Mouse (Mus musculus) liver, embryonic 15.5 days (tissue): ENCODE measurements around the gene Kctd6. TPM values are rescaled to one million over a fixed set of nuclear protein-coding genes. Genes with fewer than 3 reads are reported as not detected.

ENCODE experiments used
- ATAC-seq: fragments of 200-750 bp; cut with Nextera tagmentation; 2 replicates; pipeline ENCODE4 v1.8.0; 2017; ENCODE audit warnings: moderate number of reproducible peaks, mild to moderate bottlenecking, moderate library complexity; ENCODE audit not compliant: insufficient read depth
- H3K27ac ChIP-seq: fragments of 300-500 bp; sonication (generic); replicated peaks from 2 replicates; pipeline ENCODE4 v1.5.1; 2015; ENCODE audit warnings: mild to moderate bottlenecking, inconsistent platforms
- H3K27me3 ChIP-seq: fragments of 300-500 bp; sonication (generic); 2 replicates; pipeline ENCODE4 v1.6.1; 2015; ENCODE audit warnings: mild to moderate bottlenecking, inconsistent platforms
- H3K36me3 ChIP-seq: fragments of 300-500 bp; sonication (generic); replicated peaks from 2 replicates; pipeline ENCODE4 v1.6.1; 2015; ENCODE audit warnings: moderate library complexity, mild to moderate bottlenecking, inconsistent platforms
- H3K4me1 ChIP-seq: fragments of 300-500 bp; sonication (generic); replicated peaks from 2 replicates; pipeline ENCODE4 v1.6.1; 2015; ENCODE audit warnings: inconsistent platforms
- H3K4me2 ChIP-seq: fragments of 300-500 bp; sonication (generic); 2 replicates; pipeline ENCODE4 v1.6.1; 2015; ENCODE audit warnings: moderate library complexity, mild to moderate bottlenecking, inconsistent platforms
- H3K4me3 ChIP-seq: fragments of 300-500 bp; sonication (generic); replicated peaks from 2 replicates; pipeline ENCODE4 v1.5.1; 2015; ENCODE audit warnings: mild to moderate bottlenecking, inconsistent platforms
- H3K9ac ChIP-seq: fragments of 300-500 bp; sonication (generic); 2 replicates; pipeline ENCODE4 v1.6.1; 2015; ENCODE audit warnings: moderate library complexity, mild to moderate bottlenecking, inconsistent platforms
- H3K9me3 ChIP-seq: fragments of 300-500 bp; sonication (generic); replicated peaks from 2 replicates; pipeline ENCODE4 v1.6.1; 2016; ENCODE audit warnings: inconsistent platforms
- WGBS: fragments of 180-500 bp; shearing (Covaris S2); methylation state at CpG from one replicate; pipeline ENCODE4 v1.1.7; 2015; ENCODE audit warnings: mixed read lengths; ENCODE audit not compliant: insufficient replicate concordance; 5-methylcytosine and 5-hydroxymethylcytosine counted together
- polyA plus RNA-seq: library from polyadenylated mRNA; unstranded; fragments of >200 nt; fragmentation: Nextera tagmentation; extraction: Ambion mirVana; gene quantifications from 2 replicates; pipeline ENCODE4 v1.2.1, GENCODE M21; 2015

The Kctd6 gene
- polyA plus RNA-seq, 1 experiment from 2014 or later, result 6.0 TPM

DNA sequence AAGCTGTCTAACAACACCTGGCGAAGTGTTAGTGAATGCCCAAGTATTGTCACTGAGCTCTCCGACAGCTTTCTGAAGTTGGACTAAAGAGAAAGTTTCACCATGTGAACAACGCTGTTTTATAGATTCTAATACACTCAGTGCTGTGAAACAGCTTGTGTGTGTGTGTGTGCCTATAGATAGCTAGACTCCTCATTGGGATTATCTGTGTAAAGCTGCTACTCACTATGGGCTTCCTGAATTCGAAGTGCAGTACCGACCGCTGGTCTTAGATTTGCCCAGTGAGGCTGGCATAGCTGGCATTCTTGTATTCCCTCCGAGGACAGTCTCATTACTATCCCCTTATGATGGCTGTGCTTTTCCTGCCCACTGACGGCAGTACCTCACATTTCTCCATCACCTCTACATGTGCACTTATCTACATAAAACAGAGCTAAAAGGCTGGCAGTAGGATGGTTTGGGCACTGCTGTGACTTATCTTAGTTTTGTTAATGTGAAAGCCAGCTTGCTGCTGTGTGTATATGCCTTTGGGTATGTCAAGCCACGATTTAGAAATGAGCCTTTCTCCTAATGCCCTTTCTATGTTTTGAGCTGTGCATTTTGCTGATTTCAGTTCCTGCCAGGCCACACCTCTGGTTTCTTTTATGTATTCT lies 15.6 kb downstream of the Kctd6 start:
- H3K27me3 ChIP-seq, result no peaks in the 10 kb centered on the region
- ATAC-seq, result peak; percentile 61
- H3K4me3 ChIP-seq, result no peak overlapping the region
- no peaks in the 10 kb centered on the region for H3K9me3 ChIP-seq
- H3K4me2 ChIP-seq, result peak overlapping the region; percentile 8; the same call in 1 of the 2 replicates
- no peak overlapping the region for H3K27ac ChIP-seq
- 43% methylated on average over 9 of the region's 9 CpGs for WGBS
- peaks cover 49% of the 10 kb centered on the region for H3K4me1 ChIP-seq
- no peaks in the 10 kb centered on the region; the same call in 1 of the 2 replicates for H3K36me3 ChIP-seq
- H3K9ac ChIP-seq, result no peak overlapping the region

GRCm38 (mm10) chr14:8232155-8232910 lies 18.4 kb downstream of the Kctd6 start:
- no peak for ATAC-seq
- H3K4me1 ChIP-seq, result peaks cover 38% of the 10 kb centered on the region
- H3K4me2 ChIP-seq, result no peak overlapping the region
- H3K4me3 ChIP-seq, result no peak overlapping the region
- H3K9me3 ChIP-seq, result no peaks in the 10 kb centered on the region
- H3K27me3 ChIP-seq, result no peaks in the 10 kb centered on the region
- H3K36me3 ChIP-seq, result peaks cover 1% of the 10 kb centered on the region; the same call in 1 of the 2 replicates
- H3K27ac ChIP-seq, result no peak overlapping the region
- no peak overlapping the region for H3K9ac ChIP-seq
- 43% methylated on average over 6 of the region's 6 CpGs for WGBS

DNA sequence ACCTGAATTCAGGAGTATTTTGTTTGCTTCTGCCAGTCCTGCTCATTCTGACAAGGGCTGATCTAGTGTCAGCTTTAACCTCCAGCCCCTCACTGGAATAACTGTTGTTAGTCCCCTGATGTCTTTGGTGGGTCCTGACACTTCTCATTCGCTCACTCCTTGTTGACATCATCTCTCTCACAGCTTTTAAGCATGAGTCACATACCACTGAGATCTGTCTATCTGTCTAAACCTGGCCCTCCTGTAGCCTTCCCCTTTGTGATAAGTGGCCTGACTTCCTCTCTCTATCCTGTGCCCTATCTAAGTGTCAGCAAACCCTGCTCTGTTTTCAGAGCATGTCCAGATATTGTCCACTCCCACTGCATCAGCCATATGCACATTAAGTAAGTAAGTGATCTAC lies 19.3 kb downstream of the Kctd6 start:
- Histone ChIP-seq H3K4me3 (no peak overlapping the region), H3K36me3 (peaks cover 10% of the 10 kb centered on the region; the same call in 1 of the 2 replicates), H3K27me3 (no peaks in the 10 kb centered on the region), H3K9me3 (no peaks in the 10 kb centered on the region), H3K27ac (no peak overlapping the region), H3K4me1 (peaks cover 38% of the 10 kb centered on the region), H3K9ac (no peak overlapping the region), H3K4me2 (no peak overlapping the region)
- peak; percentile 78 for ATAC-seq
- 8% methylated on average over 1 of the region's 1 CpGs for WGBS

DNA sequence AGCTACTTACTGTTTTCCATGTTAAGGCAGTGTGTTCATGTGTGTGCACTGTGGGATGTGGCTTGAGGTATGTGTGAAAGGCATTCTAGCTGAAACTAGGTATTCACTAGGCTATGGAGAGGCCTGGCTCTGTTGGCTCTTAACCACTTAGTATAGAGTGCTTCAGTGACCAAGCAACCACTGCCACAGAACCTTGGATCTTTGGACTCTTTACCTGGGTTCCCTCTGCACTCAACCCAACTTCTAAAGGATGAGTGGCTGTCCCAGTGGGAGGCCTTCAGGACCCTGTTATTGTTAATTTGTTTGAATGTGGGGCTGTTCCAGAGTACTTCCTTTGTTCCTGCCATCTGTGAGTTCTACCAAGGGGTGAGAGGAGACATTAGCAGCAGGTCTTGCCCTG lies 27.9 kb downstream of the Kctd6 start:
- Histone ChIP-seq H3K9ac (no peak overlapping the region), H3K4me1 (peaks cover 7% of the 10 kb centered on the region), H3K4me2 (no peak overlapping the region), H3K27ac (no peak overlapping the region), H3K4me3 (no peak overlapping the region), H3K27me3 (no peaks in the 10 kb centered on the region), H3K9me3 (no peaks in the 10 kb centered on the region), H3K36me3 (peaks cover 17% of the 10 kb centered on the region)
- no peak for ATAC-seq

- H3K9me3 ChIP-seq, result no peaks in the 10 kb centered on the region
- WGBS, result 44% methylated on average over 5 of the region's 5 CpGs
- H3K4me1 ChIP-seq, result peaks cover 7% of the 10 kb centered on the region
- H3K27ac ChIP-seq, result peak overlapping the region; percentile 71; the same call in 1 of the 2 replicates
- no peak for ATAC-seq
- H3K36me3 ChIP-seq, result peaks cover 15% of the 10 kb centered on the region
- no peaks in the 10 kb centered on the region for H3K27me3 ChIP-seq
- no peak overlapping the region for H3K4me2 ChIP-seq
- H3K9ac ChIP-seq, result no peak overlapping the region
- no peak overlapping the region for H3K4me3 ChIP-seq
These were observed 28.5 kb downstream of the Kctd6 start for GRCm38 (mm10) chr14:8242388-8242920.

GRCm38 (mm10) chr14:8243136-8243888 lies 29.4 kb downstream of the Kctd6 start:
- 54% methylated on average over 8 of the region's 8 CpGs for WGBS

DNA sequence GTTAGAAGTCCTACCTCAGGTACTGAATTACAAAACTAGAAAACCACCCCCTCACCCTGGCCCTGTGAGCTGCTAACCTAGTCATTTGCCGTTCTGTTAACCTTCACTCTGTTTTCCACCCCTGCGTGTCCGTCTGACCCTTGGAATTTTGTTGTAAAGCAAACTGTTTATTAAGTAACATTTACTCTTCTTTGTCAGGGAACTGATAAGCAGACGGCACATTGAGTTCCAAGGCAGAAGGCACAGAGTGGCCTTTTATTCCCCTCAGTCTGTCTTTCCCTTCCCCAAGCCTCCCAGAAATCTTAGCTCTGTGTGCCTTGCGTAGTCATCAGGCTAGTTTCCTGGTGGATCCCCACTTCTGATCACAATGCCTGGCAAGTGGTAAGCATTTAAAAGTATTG lies 30.3 kb downstream of the Kctd6 start:
- Histone ChIP-seq H3K27me3 (no peaks in the 10 kb centered on the region), H3K4me1 (peaks cover 7% of the 10 kb centered on the region), H3K9me3 (no peaks in the 10 kb centered on the region), H3K4me3 (no peak overlapping the region), H3K9ac (no peak overlapping the region), H3K27ac (peak overlapping the region; percentile 72), H3K36me3 (peaks cover 7% of the 10 kb centered on the region; the same call in 1 of the 2 replicates), H3K4me2 (no peak overlapping the region)
- ATAC-seq, result peak; percentile 83
- 57% methylated on average over 5 of the region's 5 CpGs for WGBS

More at GRCm38 (mm10) chr14:8243136-8243888, 29.4 kb downstream of the Kctd6 start:
- Histone ChIP-seq H3K4me2 (no peak overlapping the region), H3K4me1 (peaks cover 7% of the 10 kb centered on the region), H3K9ac (no peak overlapping the region), H3K27me3 (no peaks in the 10 kb centered on the region), H3K27ac (peak overlapping the region; percentile 71), H3K36me3 (peaks cover 7% of the 10 kb centered on the region; the same call in 1 of the 2 replicates), H3K9me3 (no peaks in the 10 kb centered on the region), H3K4me3 (no peak overlapping the region)
- ATAC-seq, result no peak

DNA sequence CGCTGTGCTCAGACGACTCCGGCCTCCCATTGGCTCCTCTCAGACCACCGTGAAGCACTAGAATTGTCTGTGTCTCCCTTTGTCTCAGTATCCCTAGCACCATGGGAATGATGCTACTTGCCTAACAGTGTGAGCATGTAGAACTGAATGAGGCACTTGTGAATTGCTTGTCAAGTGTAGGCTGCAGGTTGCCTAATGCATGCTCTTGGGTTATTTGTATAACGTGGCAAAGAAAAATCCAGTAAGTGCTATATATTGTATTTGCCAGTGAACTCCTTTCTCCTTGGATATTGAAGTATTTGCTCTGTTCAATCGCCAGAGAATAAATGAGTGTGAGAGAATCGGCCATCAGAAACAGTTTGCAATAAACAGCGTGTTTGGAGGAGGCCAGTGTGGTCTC lies 32.9 kb downstream of the Kctd6 start:
- Histone ChIP-seq H3K9me3 (no peaks in the 10 kb centered on the region), H3K27me3 (no peaks in the 10 kb centered on the region), H3K36me3 (peaks cover 3% of the 10 kb centered on the region; the same call in 1 of the 2 replicates), H3K4me2 (no peak overlapping the region), H3K9ac (no peak overlapping the region), H3K4me1 (peaks cover 7% of the 10 kb centered on the region), H3K27ac (no peak overlapping the region), H3K4me3 (no peak overlapping the region)
- no peak for ATAC-seq
- WGBS, result 70% methylated on average over 8 of the region's 8 CpGs

GRCm38 (mm10) chr14:8249206-8249605 lies 35.3 kb downstream of the Kctd6 start:
- H3K4me1 ChIP-seq, result no peaks in the 10 kb centered on the region
- H3K27me3 ChIP-seq, result no peaks in the 10 kb centered on the region
- H3K4me3 ChIP-seq, result no peak overlapping the region
- H3K4me2 ChIP-seq, result no peak overlapping the region
- no peak overlapping the region for H3K9ac ChIP-seq
- no peaks in the 10 kb centered on the region for H3K9me3 ChIP-seq
- no peak overlapping the region for H3K27ac ChIP-seq
- 0 out of 2 replicates have a peak, but pooled peaks cover 2% of the 10 kb centered on the region for H3K36me3 ChIP-seq
- WGBS, result 54% methylated on average over 1 of the region's 1 CpGs
- ATAC-seq, result no peak

DNA sequence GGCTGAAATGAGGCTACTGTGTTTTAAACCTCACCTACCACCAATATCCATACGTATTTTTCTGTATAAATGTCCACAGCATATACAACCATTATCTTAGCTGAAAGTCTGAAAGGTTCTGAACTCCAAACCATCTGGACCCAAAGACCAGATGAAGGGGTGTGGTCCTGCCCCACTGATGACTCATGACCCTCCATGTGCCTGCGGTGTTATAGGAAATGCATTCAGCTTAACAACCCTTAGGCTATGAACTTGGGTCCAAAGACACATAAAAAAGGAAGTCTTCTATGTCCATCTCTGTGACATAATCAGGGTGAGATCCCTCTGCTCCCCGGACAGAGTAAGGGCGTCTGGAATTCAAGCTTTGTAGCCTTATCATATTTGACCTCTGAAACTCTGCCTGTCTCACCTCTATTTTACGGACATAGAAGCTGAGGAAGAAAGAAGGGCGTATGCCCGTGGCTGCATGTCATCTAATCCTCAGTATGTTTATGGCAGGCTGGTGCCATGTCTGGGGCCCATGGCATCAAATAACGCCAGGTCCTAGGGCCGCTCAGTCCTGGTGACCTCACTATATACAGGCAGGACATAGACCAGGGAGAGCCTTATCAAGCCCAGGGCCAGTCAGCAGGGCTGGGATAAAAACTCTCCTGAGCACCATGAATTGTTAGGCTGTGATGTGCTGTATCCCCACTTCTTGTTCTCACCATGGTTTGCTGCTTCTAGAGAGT lies 36.4 kb downstream of the Kctd6 start:
- 61% methylated on average over 9 of the region's 9 CpGs for WGBS
- no peak overlapping the region for H3K4me2 ChIP-seq
- 0 out of 2 replicates have a peak, but pooled peaks cover 3% of the 10 kb centered on the region for H3K36me3 ChIP-seq
- no peak for ATAC-seq
- no peak overlapping the region for H3K4me3 ChIP-seq
- no peaks in the 10 kb centered on the region for H3K27me3 ChIP-seq
- no peak overlapping the region for H3K9ac ChIP-seq
- no peaks in the 10 kb centered on the region for H3K9me3 ChIP-seq
- no peaks in the 10 kb centered on the region for H3K4me1 ChIP-seq
- no peak overlapping the region for H3K27ac ChIP-seq
